Comparison of ENCODE assay signal across 8 mouse cellular contexts in genomic region chrX:41910981-41911380, GRCm38 (mm10). TPM values are rescaled to one million over a fixed set of nuclear protein-coding genes. Genes with fewer than 3 reads are reported as not detected.
DNase-seq lines count a peak whose midpoint lies in the region; ATAC-seq and TF ChIP-seq lines count a peak whose summit lies in the region.

No protein-coding gene starts in this region.

- peak in 1 of 2 experiments; percentile 10 for DNase-seq in left cerebral cortex, adult 2 months (ENCODE audit: extremely low spot score in 1 of 2, low spot score in 2 of 2)
- no peak for DNase-seq in left cerebral cortex, adult 18-20 months (ENCODE audit: low spot score in 2 of 2)
- DNase-seq in adrenal gland, adult 18-20 months (ENCODE audit: low spot score in 2 of 2) = peak; percentile 18 to 20
- peak; percentile 26 for DNase-seq in embryonic facial prominence, embryonic 10.5 days (ENCODE audit: low spot score)
- DNase-seq in heart, postnatal 0 days (ENCODE audit: low spot score) = no peak
- peak; percentile 30 for DNase-seq in limb, embryonic 11.5 days (ENCODE audit: low spot score)
- DNase-seq in midbrain, embryonic 14.5 days = peak; percentile 24
- DNase-seq in thymus, postnatal 4 days = peak; percentile 24

- no peaks in the 10 kb centered on the region for H3K27me3 ChIP-seq in embryonic facial prominence, embryonic 10.5 days (replicated peaks; ENCODE audit: low read depth, poor library complexity, severe bottlenecking)
- H3K27me3 ChIP-seq in heart, postnatal 0 days (ENCODE audit: control insufficient read depth, insufficient read depth, low read length) = no peaks in the 10 kb centered on the region
- H3K27me3 ChIP-seq in limb, embryonic 11.5 days (ENCODE audit: control insufficient read depth, insufficient read depth, low read length) = no peaks in the 10 kb centered on the region
- H3K27me3 ChIP-seq in midbrain, embryonic 14.5 days (ENCODE audit: control insufficient read depth, insufficient read depth, low read length) = no peaks in the 10 kb centered on the region

- H3K36me3 ChIP-seq in embryonic facial prominence, embryonic 10.5 days (replicated peaks) = no peaks in the 10 kb centered on the region
- no peaks in the 10 kb centered on the region for H3K36me3 ChIP-seq in heart, postnatal 0 days (replicated peaks; ENCODE audit: control insufficient read depth, insufficient read depth, low read length)
- no peaks in the 10 kb centered on the region for H3K36me3 ChIP-seq in limb, embryonic 11.5 days (ENCODE audit: control insufficient read depth, insufficient read depth, low read length)
- no peaks in the 10 kb centered on the region for H3K36me3 ChIP-seq in midbrain, embryonic 14.5 days (ENCODE audit: control insufficient read depth, insufficient read depth, low read length)

- H3K4me2 ChIP-seq in heart, postnatal 0 days (ENCODE audit: low read depth, low read length) = peak overlapping the region; percentile 71
- peak overlapping the region; percentile 54 for H3K4me2 ChIP-seq in limb, embryonic 11.5 days (ENCODE audit: low read depth, severe bottlenecking)
- peak overlapping the region; percentile 66 for H3K4me2 ChIP-seq in midbrain, embryonic 14.5 days (ENCODE audit: low read length)

- no peak for TF ChIP-seq CTCF in left cerebral cortex, adult 2 months (IDR thresholded peaks at IDR 0.05)
- TF ChIP-seq CTCF in heart, postnatal 0 days (IDR thresholded peaks at IDR 0.05; ENCODE audit: low read depth) = no peak

- H3K9ac ChIP-seq in heart, postnatal 0 days (replicated peaks; ENCODE audit: low read depth, low read length) = peak overlapping the region; percentile 77
- peak overlapping the region; percentile 75 for H3K9ac ChIP-seq in limb, embryonic 11.5 days (ENCODE audit: low read length)
- peak overlapping the region; percentile 66 for H3K9ac ChIP-seq in midbrain, embryonic 14.5 days (replicated peaks; ENCODE audit: low read length)

- H3K4me1 ChIP-seq in embryonic facial prominence, embryonic 10.5 days = 0 out of 2 replicates have a peak, but pooled peaks cover 3% of the 10 kb centered on the region
- no peaks in the 10 kb centered on the region for H3K4me1 ChIP-seq in heart, postnatal 0 days (ENCODE audit: control insufficient read depth, insufficient read depth)
- no peaks in the 10 kb centered on the region for H3K4me1 ChIP-seq in limb, embryonic 11.5 days (ENCODE audit: control insufficient read depth, insufficient read depth, low read length)
- peaks cover 8% of the 10 kb centered on the region; the same call in 1 of the 2 replicates for H3K4me1 ChIP-seq in midbrain, embryonic 14.5 days (ENCODE audit: control insufficient read depth, insufficient read depth, low read length)

- no peak for TF ChIP-seq EP300 in heart, postnatal 0 days (IDR thresholded peaks at IDR 0.05; ENCODE audit: low read depth)

- peak overlapping the region; percentile 81; the same call in 1 of the 2 replicates for H3K27ac ChIP-seq in left cerebral cortex, adult 2 months
- peak overlapping the region; percentile 93 for H3K27ac ChIP-seq in embryonic facial prominence, embryonic 10.5 days (replicated peaks)
- peak overlapping the region; percentile 89 for H3K27ac ChIP-seq in heart, postnatal 0 days (ENCODE audit: low read depth)
- no peak overlapping the region; the same call in 1 of the 2 replicates for H3K27ac ChIP-seq in limb, embryonic 11.5 days (replicated peaks; ENCODE audit: low read depth, low read length)
- H3K27ac ChIP-seq in midbrain, embryonic 14.5 days (replicated peaks; ENCODE audit: low read depth, low read length) = peak overlapping the region; percentile 89

- H3K9me3 ChIP-seq in embryonic facial prominence, embryonic 10.5 days = peaks cover 2% of the 10 kb centered on the region; the same call in 1 of the 2 replicates
- no peaks in the 10 kb centered on the region for H3K9me3 ChIP-seq in heart, postnatal 0 days (replicated peaks; ENCODE audit: control insufficient read depth, low read length)
- H3K9me3 ChIP-seq in limb, embryonic 11.5 days (ENCODE audit: control insufficient read depth, low read length) = no peaks in the 10 kb centered on the region
- H3K9me3 ChIP-seq in midbrain, embryonic 14.5 days (ENCODE audit: control insufficient read depth, low read length) = no peaks in the 10 kb centered on the region

- WGBS in embryonic facial prominence, embryonic 10.5 days = 18% methylated on average over 24 of the region's 24 CpGs
- 12% methylated on average over 22 of the region's 24 CpGs for WGBS in heart, postnatal 0 days
- whole genome bisulfite sequencing in limb, embryonic 11.5 days = 15% methylated on average over 24 of the region's 24 CpGs
- 28% methylated on average over 24 of the region's 24 CpGs for WGBS in midbrain, embryonic 14.5 days

- intact Hi-C loops in left cerebral cortex, adult 2 months (cut with DNase I) = no loop called here

- peak; percentile 39; the same call in 1 of the 2 replicates for ATAC-seq in heart, postnatal 0 days (ENCODE audit: insufficient read depth, low read depth)
- 0 out of 2 replicates have a peak, but pooled peaks have one; percentile 16 for ATAC-seq in limb, embryonic 11.5 days (ENCODE audit: insufficient number of reproducible peaks, low FRiP score, low TSS enrichment, low read depth)
- peak; percentile 40 for ATAC-seq in midbrain, embryonic 14.5 days (ENCODE audit: low FRiP score, low TSS enrichment)

- peak overlapping the region; percentile 75 for H3K4me3 ChIP-seq in left cerebral cortex, adult 2 months
- H3K4me3 ChIP-seq in embryonic facial prominence, embryonic 10.5 days = peak overlapping the region; percentile 75
- peak overlapping the region; percentile 72 for H3K4me3 ChIP-seq in heart, postnatal 0 days (ENCODE audit: low read depth, low read length)
- peak overlapping the region; percentile 60 for H3K4me3 ChIP-seq in limb, embryonic 11.5 days (ENCODE audit: low read depth, low read length)
- H3K4me3 ChIP-seq in midbrain, embryonic 14.5 days (replicated peaks; ENCODE audit: low read depth, low read length) = peak overlapping the region; percentile 57

RNA-seq across cellular contexts. Expression of gene Thoc2, which starts 9.5 kb away (rescaled TPM):
- total RNA-seq in left cerebral cortex, adult 2 months (2021) = 10 to 100 TPM; 48.5 to 51.0 TPM
- 10 to 100 TPM; 35.7 to 56.8 TPM for total RNA-seq in left cerebral cortex, adult 18-20 months (2021)
- 10 to 100 TPM; 58.5 to 60.4 TPM for total RNA-seq in adrenal gland, adult 18-20 months (2021)
- polyA plus RNA-seq in embryonic facial prominence, embryonic 10.5 days (2016; fragmentation: Nextera tagmentation; extraction: Ambion mirVana) = 77.7 and 79.3 TPM in 2 replicates
- total RNA-seq in heart, postnatal 0 days (2014; rRNA removed; ENCODE audit: low replicate concordance) = 28.6 and 70.3 TPM in 2 replicates
- polyA plus RNA-seq in heart, postnatal 0 days (2015; fragmentation: Nextera tagmentation; extraction: Ambion mirVana) = 36.9 and 38.8 TPM in 2 replicates
- 91.8 and 98.1 TPM in 2 replicates for polyA plus RNA-seq in limb, embryonic 11.5 days (2014; fragmentation: Nextera tagmentation; extraction: Ambion mirVana)
- polyA plus RNA-seq in midbrain, embryonic 14.5 days (2014; fragmentation: Nextera tagmentation; extraction: Ambion mirVana) = 109 and 121 TPM in 2 replicates

Comparison
In these comparisons a context has a peak if more than half of its experiments do, and no peak if none do; other contexts are left out.
1. DNase-seq: peak in adrenal gland, adult 18-20 months (2 of 2), embryonic facial prominence, embryonic 10.5 days (single experiment), limb, embryonic 11.5 days (single experiment), midbrain, embryonic 14.5 days (single experiment) and thymus, postnatal 4 days (single experiment); none in left cerebral cortex, adult 18-20 months (0 of 2) and heart, postnatal 0 days (single experiment).
2. Peak in every context shown above with its lines, with median percentiles within 50 percentile points of each other: H3K4me3 ChIP-seq, ATAC-seq, H3K4me2 ChIP-seq and H3K9ac ChIP-seq.